Mouse (Mus musculus) right cerebral cortex, postnatal 36 days (tissue): ENCODE measurements at regions not wholly inside any gene's neighbourhood (a gene's known extent, or its start where the extent isn't known, plus 50 kb on each side); places are given as distances from the start of the nearest gene placed in this dataset.

ENCODE experiments used
- DNase-seq, 2 experiments: peaks; one replicate each; pipeline ENCODE4 v3.0.0; 2022; ENCODE audit warnings: low spot score in 2 of 2, mixed read lengths in 1 of 2

DNA sequence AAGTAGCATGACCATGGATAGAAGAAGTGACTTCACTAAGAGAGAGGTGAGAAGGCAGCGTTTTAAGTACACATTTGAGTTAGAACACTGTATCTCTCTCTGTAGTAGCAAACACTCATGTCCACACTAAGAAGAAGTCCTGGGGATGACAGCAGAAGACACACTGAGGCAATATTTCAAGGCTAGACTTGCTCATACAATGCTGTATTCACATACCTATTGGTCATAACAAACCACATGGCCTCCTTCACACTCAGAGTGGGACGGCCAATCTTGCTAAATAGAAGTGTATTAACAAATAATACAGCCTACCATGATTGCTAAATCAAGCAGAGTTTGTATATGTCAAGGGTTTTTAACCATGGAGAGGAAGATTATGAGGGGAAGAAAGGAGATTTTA lies 252.5 kb upstream of the Kcnj16 start:
- DNase-seq, result no peak

DNA sequence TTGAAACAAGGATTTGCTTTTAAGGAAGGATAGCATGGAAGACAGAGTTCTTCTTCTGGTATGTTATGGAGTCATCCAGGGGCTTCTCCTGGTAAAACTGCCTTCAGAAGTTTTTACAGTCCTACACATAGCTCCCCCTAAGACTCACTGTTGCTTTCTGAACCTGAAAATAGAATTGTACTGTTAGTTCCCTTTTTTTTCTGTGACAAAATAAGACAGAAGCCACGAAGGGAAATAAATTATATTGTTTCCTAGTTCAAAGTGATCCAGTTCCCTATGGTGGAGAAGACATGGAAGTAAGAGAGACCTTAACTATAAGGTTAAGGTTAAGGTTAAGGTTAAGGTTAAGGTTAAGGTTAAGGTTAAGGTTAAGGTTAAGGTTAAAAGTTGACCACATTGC lies 251.5 kb upstream of the Kcnj16 start:
- no peak for DNase-seq

GRCm38 (mm10) chr11:110722701-110723100 lies 245.1 kb upstream of the Kcnj16 start:
- DNase-seq, result no peak

DNA sequence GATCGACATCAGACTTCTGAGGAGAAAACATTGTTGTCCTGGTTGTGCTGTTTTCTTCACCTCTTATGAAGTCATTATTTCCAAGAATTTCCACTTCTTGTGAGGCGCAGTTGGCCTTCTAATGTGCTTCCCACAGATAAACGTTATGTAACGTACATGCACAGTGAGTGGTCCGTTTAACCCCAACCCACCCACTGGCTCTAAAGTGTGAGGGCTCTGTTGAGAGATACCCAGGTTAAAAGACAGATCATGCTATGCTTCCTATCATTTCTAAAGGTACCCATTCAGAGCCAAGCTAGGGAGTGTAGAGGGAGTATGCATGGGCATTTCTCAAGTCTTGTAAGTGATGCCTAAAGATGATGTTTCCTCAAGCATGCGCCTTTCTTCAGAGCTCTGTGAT lies 243.9 kb upstream of the Kcnj16 start:
- no peak for DNase-seq

GRCm38 (mm10) chr11:110727357-110727961 lies 240.4 kb upstream of the Kcnj16 start:
- DNase-seq, result no peak

- DNase-seq, result no peak
Observed at GRCm38 (mm10) chr11:110731510-110731909, 236.3 kb upstream of the Kcnj16 start.

- DNase-seq, result no peak
Observed at GRCm38 (mm10) chr11:110774128-110774527, 193.7 kb upstream of the Kcnj16 start.

DNA sequence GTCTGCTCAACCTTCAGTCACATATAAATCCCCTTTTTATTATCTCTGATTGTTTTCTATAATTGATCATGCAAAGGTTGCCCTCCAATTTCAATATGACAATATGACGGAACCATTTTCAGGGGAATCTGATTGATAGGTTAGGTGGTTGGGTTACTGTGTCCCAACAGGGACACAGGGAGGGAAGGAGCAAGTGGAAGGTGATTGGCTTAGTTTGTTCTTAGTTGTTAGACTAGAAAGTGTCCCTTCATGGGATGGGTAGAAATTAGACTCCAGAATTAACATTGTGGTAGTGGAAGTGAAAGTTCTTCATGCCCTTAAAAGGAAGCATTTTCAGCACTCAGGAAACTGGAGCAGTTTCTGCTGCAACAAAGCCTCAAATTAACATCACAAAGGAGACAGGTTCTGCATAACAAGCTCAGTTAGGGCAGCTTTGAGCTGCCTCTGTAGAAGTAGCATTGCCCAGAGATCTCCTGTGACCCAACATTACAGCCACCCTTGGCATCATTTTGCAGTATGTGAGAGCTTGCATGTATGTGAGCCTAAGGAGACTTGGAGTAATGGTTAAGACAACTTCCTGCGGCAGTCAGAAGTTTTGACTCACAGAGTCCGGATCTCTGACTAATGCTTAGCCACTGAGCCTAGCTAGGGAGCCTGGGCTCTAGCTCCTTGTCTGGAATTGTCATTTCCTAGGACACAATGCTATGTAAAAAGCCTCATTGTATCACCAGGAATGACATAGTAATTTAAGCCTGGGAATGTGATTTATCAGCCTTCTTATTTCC lies 186.1 kb upstream of the Kcnj16 start:
- no peak for DNase-seq

GRCm38 (mm10) chr11:110789537-110789936 lies 178.3 kb upstream of the Kcnj16 start:
- DNase-seq, result no peak

GRCm38 (mm10) chr11:110799887-110800578 lies 167.8 kb upstream of the Kcnj16 start:
- no peak for DNase-seq

GRCm38 (mm10) chr11:110802013-110802412 lies 165.8 kb upstream of the Kcnj16 start:
- DNase-seq, result no peak

GRCm38 (mm10) chr11:110804079-110804478 lies 163.8 kb upstream of the Kcnj16 start:
- DNase-seq, result no peak

DNA sequence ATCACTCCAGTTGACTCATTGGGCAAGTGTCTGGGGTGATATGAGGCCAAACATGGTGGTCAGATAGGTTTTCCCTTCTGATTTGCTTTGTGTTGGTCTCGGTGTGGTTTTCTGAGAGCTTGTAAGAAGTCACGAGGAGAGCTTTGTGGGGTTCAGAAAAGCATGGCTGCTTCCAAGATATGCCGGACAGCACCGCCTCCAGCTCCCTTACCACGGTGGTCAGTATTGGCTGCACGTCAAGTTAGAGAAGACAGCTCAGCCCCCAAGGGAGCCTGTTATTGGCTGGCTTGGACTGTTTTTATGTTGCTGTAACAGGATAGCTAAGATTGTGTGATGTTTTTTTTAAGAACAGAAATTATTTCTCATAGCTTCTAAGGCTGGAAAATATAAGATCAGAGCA lies 154.7 kb upstream of the Kcnj16 start:
- no peak for DNase-seq

- no peak for DNase-seq
Observed at GRCm38 (mm10) chr11:110814732-110815131, 153.1 kb upstream of the Kcnj16 start.

DNA sequence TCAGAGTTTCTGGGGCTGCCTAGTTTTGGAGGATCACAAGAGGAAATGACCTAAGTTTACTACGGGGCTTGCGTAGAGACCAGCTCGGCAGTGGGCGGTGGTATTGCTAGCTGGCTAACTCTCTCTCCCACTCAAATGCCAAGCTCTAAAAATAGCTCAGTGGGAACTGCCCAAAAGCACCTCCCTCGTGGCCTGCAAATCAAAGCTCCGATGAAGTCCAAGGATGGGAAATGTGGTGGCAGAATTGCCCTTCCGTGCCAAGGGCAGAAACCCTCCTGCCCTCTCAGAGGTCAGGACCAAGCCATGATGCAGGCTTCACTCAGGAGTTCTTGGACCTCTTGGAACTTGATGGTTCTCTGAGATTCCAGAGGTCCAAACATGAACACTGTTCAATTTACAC lies 152.6 kb upstream of the Kcnj16 start:
- DNase-seq, result no peak

DNA sequence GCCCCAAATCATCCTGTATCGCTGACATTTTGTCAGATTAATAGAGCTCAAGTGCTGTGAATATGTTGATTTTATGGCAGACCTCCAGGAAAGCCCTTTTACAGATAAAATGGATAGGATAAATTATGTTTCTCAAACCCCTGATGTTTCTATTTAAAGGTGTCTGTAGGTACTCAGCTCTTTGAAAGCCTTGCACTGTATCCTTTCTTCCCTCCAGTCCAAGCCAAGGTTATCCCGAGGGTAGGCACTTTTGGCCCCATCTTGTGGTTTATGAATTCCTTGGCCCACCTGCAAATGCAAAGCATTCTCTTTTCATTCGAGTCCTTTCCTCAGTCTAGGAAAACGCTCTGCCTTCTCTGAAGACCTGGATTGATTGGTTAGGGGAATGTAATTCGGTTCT lies 139.2 kb upstream of the Kcnj16 start:
- no peak for DNase-seq

- DNase-seq, result no peak
Observed at GRCm38 (mm10) chr11:110836688-110837087, 131.1 kb upstream of the Kcnj16 start.

DNA sequence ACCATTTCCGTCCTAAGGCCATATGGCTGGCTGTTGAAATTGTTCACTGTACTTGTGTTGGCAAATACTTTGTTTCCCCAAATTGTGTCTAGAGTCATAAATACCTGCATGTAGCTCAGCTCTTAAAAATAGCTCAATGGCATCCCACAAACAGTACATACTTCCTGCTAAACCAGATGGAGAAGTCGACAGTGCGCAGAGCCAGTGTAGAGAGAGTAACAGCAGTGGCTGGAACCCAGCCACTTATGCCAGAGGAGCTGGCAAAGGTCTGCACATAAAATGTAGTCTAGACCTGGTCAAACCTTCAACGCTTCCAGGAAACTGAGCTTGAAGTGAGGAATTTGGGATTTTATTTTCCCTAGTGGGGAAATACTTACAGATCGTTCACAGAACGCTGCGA lies 128.5 kb upstream of the Kcnj16 start:
- no peak for DNase-seq

GRCm38 (mm10) chr11:110868319-110868718 lies 99.5 kb upstream of the Kcnj16 start:
- DNase-seq, result no peak

DNA sequence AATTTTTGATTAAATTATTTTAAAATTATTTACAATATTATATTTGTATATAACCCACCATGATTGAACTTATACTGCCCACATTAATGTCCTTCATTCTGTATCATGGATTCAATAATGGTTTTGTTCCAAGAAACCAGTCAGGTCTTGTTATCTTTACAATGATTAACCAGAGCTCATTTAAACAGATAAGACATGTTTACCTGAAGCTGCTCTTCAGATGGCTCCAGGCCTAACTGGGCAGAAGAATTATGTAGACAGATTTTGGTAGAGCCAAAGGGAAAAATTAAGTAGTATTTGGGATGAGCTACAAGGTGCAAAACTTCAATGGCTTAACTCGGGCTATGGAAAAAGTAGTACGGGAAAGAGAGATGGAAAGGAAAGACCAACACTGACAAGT lies 97.7 kb upstream of the Kcnj16 start:
- DNase-seq, result no peak

DNA sequence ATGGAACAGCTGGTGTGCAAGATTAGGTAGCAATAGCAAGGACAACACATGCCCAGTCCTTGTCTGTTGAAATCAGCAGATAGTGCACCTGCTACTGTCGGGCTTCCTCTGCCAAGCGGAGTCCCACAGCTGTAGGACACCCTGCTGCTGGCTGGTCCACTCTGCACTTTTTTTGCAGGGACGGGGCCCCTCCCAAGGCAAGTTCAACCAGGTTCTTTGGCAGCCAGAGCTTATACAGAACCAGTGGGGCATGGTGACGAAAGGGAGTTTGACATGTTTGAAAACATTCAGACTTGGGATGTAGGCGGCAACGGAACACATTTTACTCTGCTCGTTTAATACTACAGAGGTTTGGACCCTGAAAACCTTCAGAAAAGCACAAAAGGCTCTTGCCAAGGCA lies 93.2 kb upstream of the Kcnj16 start:
- no peak for DNase-seq

DNA sequence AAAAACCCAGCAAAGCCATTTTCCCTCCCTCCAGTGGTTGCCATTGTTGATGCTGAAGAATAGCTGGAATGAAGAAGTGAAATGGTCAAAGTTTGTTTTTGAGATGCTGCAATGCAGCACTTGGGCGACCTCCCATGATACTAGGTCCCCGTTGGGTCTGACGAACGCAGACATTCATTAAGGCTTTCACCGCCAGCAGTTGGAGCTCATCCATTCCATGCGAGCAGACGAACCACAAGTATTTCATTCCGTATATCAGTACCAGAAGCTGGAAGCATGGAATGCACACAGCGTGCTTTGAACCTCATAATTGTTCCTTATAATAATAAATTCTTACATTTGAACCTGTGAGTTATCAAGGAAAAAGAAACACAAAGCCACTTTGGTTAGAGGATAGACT lies 86.9 kb upstream of the Kcnj16 start:
- no peak for DNase-seq
